Comparison of ENCODE assay signal across 9 mouse cellular contexts in the genomic region with DNA sequence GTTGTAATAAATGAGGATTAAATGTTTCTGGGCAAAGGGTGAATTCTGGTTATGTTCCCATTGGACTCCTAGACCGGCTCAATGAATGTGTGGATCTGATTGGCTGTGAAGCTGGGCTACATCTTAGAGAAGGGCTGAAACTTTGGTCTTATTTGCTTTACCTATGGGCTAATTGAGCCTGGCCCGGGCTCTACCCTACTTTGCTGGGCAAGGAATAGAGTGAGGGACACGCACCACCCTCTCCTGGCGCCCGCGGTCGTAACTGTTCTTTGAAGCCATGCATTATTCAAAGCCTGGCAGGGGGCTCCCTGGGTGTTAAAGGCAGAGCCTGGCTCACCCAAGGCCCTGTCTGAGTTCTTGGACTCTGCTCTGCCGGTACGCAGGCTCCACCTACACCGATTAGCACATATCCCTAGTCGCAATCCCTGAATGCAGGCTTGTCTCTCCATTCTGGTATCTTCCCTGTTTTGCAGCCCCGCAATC. TPM values are rescaled to one million over a fixed set of nuclear protein-coding genes. Genes with fewer than 3 reads are reported as not detected.
DNase-seq lines count a peak whose midpoint lies in the region.
"Had no signal": no experiment of that assay in that cellular context is flagged by ENCODE, and none has a peak within 500 bp of the region (broad histone marks: within the 10 kb centered on the region; RNA-seq: fewer than 3 reads in every experiment).

No protein-coding gene starts in this region.

- H3K27me3 ChIP-seq in midbrain, embryonic 10.5 days (ENCODE audit: low read depth, poor library complexity, severe bottlenecking): peaks cover 63% of the 10 kb centered on the region

- H3K9me3 ChIP-seq in midbrain, embryonic 10.5 days (replicated peaks): no peaks in the 10 kb centered on the region

- H3K27ac ChIP-seq in midbrain, embryonic 10.5 days (replicated peaks): peak overlapping the region; percentile 63; the same call in 1 of the 2 replicates

- H3K4me1 ChIP-seq in midbrain, embryonic 10.5 days: peaks cover 67% of the 10 kb centered on the region

- H3K36me3 ChIP-seq in midbrain, embryonic 10.5 days: peaks cover 8% of the 10 kb centered on the region; the same call in 1 of the 2 replicates

- peak overlapping the region; percentile 48 for H3K4me3 ChIP-seq in midbrain, embryonic 10.5 days

- peak; percentile 55 for DNase-seq in adipocyte (ENCODE audit: low spot score)
- DNase-seq in fat pad, adult 2 months (ENCODE audit: extremely low read depth, low read depth, low spot score): peak; percentile 95
- peak; percentile 83 for DNase-seq in kidney, adult 9 months
- DNase-seq in midbrain, embryonic 10.5 days (ENCODE audit: low spot score): no peak
- DNase-seq in adrenal gland, postnatal 10 days: no peak
- DNase-seq in cerebellum, postnatal 4 days (ENCODE audit: low spot score in 2 of 2): no peak
- no peak for DNase-seq in ovary, postnatal 14 days (ENCODE audit: low spot score)
- DNase-seq: gastrocnemius, postnatal 36 days had no signal

- 9% methylated on average over 12 of the region's 12 CpGs for WGBS in midbrain, embryonic 10.5 days

RNA-seq across cellular contexts. Expression of a gene that starts 3.4 kb away (rescaled TPM):
- polyA plus RNA-seq in midbrain, embryonic 10.5 days (2016; fragmentation: Nextera tagmentation; extraction: Ambion mirVana): 0.61 and 1.6 TPM in 2 replicates
- total RNA-seq in adrenal gland, postnatal 10 days (2021): 10 to 100 TPM; 49.1 to 52.0 TPM

RNA-seq across cellular contexts. Expression of a gene that starts 3.9 kb away (rescaled TPM):
- 8.1 and 9.8 TPM in 2 replicates for polyA plus RNA-seq in midbrain, embryonic 10.5 days (2016; fragmentation: Nextera tagmentation; extraction: Ambion mirVana)
- total RNA-seq in adrenal gland, postnatal 10 days (2021): 100 to 1,000 TPM; 179 to 204 TPM

RNA-seq across cellular contexts. Expression of a gene that starts 13.9 kb away (rescaled TPM):
- not detected in 2 replicates for polyA plus RNA-seq in midbrain, embryonic 10.5 days (2016; fragmentation: Nextera tagmentation; extraction: Ambion mirVana)
- total RNA-seq in adrenal gland, postnatal 10 days (2021): not detected
- total RNA-seq: gastrocnemius, postnatal 36 days had no signal
- polyA plus RNA-seq: activated CD4-positive, CD25-positive, alpha-beta regulatory T cell, adult 4 months had no signal

RNA-seq across cellular contexts. Expression of a gene that starts 18.8 kb away (rescaled TPM):
- polyA plus RNA-seq in midbrain, embryonic 10.5 days (2016; fragmentation: Nextera tagmentation; extraction: Ambion mirVana): 64.0 and 68.3 TPM in 2 replicates
- 10 to 100 TPM; 85.2 to 94.8 TPM for total RNA-seq in adrenal gland, postnatal 10 days (2021)

RNA-seq across cellular contexts. Expression of a gene that starts 58.8 kb away (rescaled TPM):
- 0.21 and 0.52 TPM in 2 replicates for polyA plus RNA-seq in midbrain, embryonic 10.5 days (2016; fragmentation: Nextera tagmentation; extraction: Ambion mirVana)
- total RNA-seq in adrenal gland, postnatal 10 days (2021): 10 to 100 TPM; 24.7 to 59.5 TPM
- total RNA-seq: gastrocnemius, postnatal 36 days had no signal
- polyA plus RNA-seq: activated CD4-positive, CD25-positive, alpha-beta regulatory T cell, adult 4 months had no signal

Comparison
In these comparisons a context has a peak if more than half of its experiments do, and no peak if none do; other contexts are left out.
1. DNase-seq: peak in adipocyte (single experiment), fat pad, adult 2 months (single experiment) and kidney, adult 9 months (single experiment); none in midbrain, embryonic 10.5 days (single experiment), adrenal gland, postnatal 10 days (single experiment), cerebellum, postnatal 4 days (0 of 2) and ovary, postnatal 14 days (single experiment).